Mouse (Mus musculus) T-cell, adult 2 months (primary cell): ENCODE data around the gene Srsf6.
"Not testable (repeated sequence)": the region's sequence is repeated elsewhere in the genome, so short reads cannot be mapped to it uniquely, and the experiment has no call there.

Experiments used
- DNase-seq: peaks from one replicate; pipeline ENCODE4 v3.0.0; 2022; ENCODE audit warnings: low spot score

Gene Srsf6

DNA sequence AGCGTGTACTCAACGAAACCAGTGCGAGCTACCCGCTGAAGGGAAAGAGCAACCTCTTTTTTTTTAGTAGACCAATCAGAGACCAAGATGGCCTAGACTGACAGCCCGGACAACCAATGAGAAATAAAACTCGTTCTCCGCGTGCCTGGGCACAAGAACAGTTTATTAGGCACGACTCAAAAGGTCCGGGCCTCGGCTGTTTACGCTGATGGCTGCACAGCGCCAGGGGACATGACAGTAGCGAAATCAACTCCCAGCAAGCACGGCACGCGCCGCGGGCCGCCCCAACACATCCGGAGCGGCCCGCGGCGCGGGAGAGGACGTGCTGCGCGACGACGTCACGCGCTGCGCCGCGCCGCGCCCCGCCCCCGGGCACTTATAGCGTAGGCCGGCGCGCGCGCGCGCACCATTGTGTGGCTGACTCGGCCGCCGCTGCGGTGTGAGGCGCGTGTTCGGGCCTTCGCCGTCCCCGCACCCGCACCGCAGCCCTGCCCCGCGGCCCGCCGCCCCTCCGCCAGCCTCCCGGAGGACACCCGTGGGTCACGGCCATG, at the start of gene Srsf6:
Gene Srsf6, plus strand, starts transcription at position 406 of the 551 bp plus-strand sequence.
- DNase-seq: peak; percentile 87

DNA sequence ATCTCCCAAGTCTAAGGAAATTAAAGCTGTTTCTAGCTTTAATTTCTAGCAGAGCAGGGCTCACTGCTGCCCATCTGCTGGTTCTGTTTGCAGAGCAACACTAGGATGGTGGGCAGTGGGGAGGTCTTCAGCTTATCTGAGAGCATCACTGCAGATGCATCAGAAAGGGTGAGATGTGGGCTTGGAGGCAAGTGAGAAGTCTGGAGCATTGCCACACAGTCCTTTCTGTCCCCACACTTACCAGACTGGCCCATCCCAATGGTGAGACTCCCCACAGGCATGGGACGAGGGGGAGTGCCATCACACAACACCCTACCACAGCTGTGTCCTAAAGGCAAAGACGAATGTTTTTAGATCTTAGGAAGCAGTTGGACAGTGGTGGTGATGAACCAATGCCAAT, 47.2 kb upstream of the Srsf6 start:
- no peak for DNase-seq

- no peak for DNase-seq
These were observed 44.2 kb upstream of the Srsf6 start for GRCm38 (mm10) chr2:162887121-162887520.

- DNase-seq: no peak
These were observed 42.7 kb upstream of the Srsf6 start for GRCm38 (mm10) chr2:162888677-162889076.

DNA sequence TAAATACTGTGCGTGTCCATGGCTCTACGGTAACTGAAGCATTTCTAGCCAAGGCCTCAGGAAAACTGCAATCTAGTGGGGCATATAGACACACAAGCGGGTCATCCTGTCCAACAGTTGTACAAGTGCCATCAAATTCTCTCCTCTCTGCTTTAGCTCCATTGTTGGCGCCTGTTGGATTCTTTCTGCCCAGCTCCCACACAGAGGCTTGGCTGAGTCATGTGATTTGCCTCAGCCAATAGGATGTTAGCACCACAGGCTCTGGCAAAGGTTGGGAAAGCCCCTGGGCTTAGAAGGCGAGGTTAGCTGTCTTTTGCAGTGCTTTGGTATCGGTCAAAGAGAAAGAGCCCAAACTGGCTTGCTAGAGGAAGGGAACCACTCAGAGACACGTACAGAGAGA, 42.1 kb upstream of the Srsf6 start:
- no peak for DNase-seq

DNA sequence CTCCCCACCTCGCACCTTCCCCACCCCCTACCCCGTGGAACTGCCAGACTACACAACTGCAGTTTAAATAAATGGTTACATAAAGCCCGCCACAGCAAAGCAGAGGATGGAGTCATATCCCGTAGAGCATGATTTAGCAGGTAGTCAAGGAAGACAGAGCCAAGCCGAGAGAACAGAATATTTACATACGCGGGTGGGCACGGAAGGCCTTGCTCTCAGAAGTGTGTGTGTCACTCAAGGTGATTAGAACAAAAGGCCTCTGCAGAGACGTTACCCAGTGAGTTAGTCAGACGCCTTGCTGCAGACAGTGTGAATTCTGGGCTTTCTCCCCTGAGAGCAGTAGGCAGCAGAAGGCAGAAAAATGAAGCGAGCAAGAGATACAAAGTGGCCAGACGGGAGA, 41.6 kb upstream of the Srsf6 start:
- no peak for DNase-seq

DNA sequence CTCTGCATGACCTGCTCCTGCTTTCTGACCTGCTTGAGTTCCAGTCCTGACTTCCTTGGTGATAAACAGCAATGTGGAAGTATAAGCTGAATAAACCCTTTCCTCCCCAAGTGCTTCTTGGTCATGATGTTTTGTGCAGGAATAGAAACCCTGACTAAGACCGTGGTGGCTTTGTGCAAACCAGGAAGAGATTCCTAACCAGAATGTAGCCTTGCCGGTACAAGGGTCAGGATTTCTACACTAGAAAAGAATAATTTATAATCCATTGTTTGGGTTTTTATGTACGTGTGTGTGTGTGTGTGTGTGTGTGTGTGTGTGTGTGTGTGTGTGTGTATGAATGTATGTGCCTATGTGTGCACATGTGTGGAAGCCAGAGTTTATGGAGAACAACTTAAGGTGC, 38.3 kb upstream of the Srsf6 start:
- not testable (repeated sequence) for DNase-seq

- not testable (repeated sequence) for DNase-seq
These were observed 32.1 kb upstream of the Srsf6 start for GRCm38 (mm10) chr2:162899256-162899655.

GRCm38 (mm10) chr2:162899880-162900589, 31.3 kb upstream of the Srsf6 start:
- DNase-seq: no peak

GRCm38 (mm10) chr2:162900590-162900916, 30.8 kb upstream of the Srsf6 start:
- DNase-seq: no peak

DNA sequence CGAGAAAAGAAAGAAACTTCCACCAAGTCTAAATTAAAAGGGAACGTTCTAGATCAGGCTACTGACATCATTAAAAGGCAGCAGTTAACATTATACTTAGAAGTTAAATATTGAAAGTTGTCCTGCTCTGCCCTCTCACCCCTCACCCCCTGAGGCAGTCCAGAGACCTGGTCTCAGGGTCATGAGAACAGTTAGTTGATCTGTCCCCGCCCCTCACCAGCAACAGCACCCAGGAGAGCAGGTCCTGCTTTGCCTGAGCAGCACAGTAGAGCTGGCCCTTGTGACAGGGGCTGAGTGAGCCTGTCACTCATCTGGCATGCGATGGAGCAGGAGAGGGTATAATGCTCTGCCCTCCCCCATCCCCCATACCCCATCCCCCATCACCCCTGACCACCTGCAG, 25.4 kb upstream of the Srsf6 start:
- DNase-seq: no peak

DNA sequence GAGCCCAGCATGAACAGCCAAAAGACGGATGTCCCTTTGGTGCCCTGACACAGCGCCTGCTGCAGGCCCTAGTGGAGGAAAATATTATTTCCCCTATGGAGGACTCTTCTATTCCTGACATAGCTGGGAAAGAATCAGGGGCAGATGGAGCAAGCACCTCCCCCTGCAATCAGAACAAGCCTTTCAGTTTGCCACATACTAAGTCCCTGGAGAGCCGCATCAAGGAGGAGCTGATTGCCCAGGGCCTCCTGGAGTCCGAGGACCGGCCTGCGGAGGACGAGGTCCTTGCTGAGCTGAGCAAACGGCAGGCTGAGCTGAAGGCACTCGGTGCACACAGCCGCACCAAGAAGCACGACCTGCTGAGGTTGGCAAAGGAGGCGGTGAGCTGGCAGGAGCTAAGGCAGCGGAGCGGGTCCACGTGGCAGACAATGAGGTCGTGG, 23.3 kb upstream of the Srsf6 start:
- no peak for DNase-seq

- DNase-seq: no peak
These were observed 17.3 kb upstream of the Srsf6 start for GRCm38 (mm10) chr2:162914040-162914439.

DNA sequence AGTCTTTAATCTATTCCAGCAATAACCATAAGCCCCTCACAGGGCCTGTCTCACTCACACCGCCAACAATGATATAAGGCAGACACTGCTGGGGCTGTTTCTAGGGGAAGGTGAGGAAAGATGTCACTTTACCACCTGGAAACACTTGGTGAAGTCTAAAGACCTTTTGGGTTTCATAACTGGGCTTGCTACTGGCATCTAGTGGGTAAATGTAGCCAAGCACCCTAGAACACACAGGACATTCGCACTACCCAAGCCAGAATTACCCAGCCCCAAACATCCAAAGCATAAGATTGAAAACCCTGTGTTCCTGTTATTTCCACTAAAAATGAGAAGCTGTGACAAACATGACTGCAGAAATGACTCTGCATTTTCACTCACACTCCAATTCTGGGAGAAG, 16.8 kb upstream of the Srsf6 start:
- no peak for DNase-seq

DNA sequence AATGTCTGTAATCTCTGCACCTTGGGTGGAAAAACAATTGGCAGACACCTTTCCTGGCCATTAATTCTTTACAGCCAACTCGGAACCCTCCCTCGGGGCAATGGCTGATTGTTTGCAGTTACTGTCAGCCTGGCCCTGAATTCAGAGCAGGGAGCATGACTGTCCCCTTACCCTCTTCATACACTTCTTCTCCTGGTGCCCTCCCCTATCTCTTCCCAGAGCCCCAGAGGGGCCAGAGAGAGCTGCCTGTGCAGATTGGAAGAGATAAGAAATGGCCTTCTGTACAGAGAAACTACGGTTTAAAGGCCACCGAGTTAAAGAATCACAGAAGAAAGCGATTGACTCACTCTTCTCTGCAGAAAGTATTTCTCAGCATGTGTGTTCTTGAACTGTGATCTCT, 11.4 kb upstream of the Srsf6 start:
- no peak for DNase-seq

GRCm38 (mm10) chr2:162922183-162922582, 9.1 kb upstream of the Srsf6 start:
- peak; percentile 53 for DNase-seq

GRCm38 (mm10) chr2:162922834-162923233, 8.5 kb upstream of the Srsf6 start:
- DNase-seq: no peak

GRCm38 (mm10) chr2:162924126-162924525, 7.2 kb upstream of the Srsf6 start:
- DNase-seq: no peak

- no peak for DNase-seq
These were observed 3.3 kb upstream of the Srsf6 start for GRCm38 (mm10) chr2:162927918-162928585.

- no peak for DNase-seq
These were observed 1.6 kb upstream of the Srsf6 start for GRCm38 (mm10) chr2:162929704-162930103.

- DNase-seq: peak; percentile 51
These were observed 709 bp upstream of the Srsf6 start for GRCm38 (mm10) chr2:162930516-162931122.

GRCm38 (mm10) chr2:162931674-162932650, 634 bp downstream of the Srsf6 start:
- peak; percentile 61 for DNase-seq
